Mouse (Mus musculus) thymus, adult 2 months (tissue): Measurements from ENCODE around the gene Hdac9.

ENCODE experiments used
- CTCF ChIP-seq: fragments of 200-500 bp; IDR thresholded peaks from 2 replicates; pipeline ENCODE4 v1.5.1; 2012; ENCODE audit warnings: mild to moderate bottlenecking, control low read depth, low read length, moderate library complexity, borderline replicate concordance; ENCODE audit not compliant: control insufficient read depth, poor library complexity, insufficient read depth; ENCODE audit errors: extremely low read depth
- POLR2A ChIP-seq: fragments of 200-500 bp; IDR thresholded peaks from 2 replicates; pipeline ENCODE4 v1.6.1; 2012; ENCODE audit warnings: mild to moderate bottlenecking, low read length, control low read depth, moderate library complexity; ENCODE audit not compliant: control insufficient read depth, poor library complexity, insufficient read depth; ENCODE audit errors: extremely low read depth

GRCm38 (mm10) chr12:34091851-34092250, 825.0 kb downstream of the Hdac9 start:
- TF ChIP-seq CTCF (no peak), POLR2A (no peak)
